Mouse (Mus musculus): ENCODE results near the gene Cdk15. TPM values are rescaled to one million over a fixed set of nuclear protein-coding genes. Genes with fewer than 3 reads are reported as not detected.

The Cdk15 gene
- polyA plus RNA-seq, 1 experiment from 2014 or later: 1.3 TPM

- no peak overlapping the region for H3K4me3 ChIP-seq
- H3K27me3 ChIP-seq (ENCODE audit: insufficient read depth, poor library complexity, severe bottlenecking): no peaks in the 10 kb centered on the region
- H3K9me3 ChIP-seq: no peaks in the 10 kb centered on the region
- H3K36me3 ChIP-seq: no peaks in the 10 kb centered on the region
- H3K4me1 ChIP-seq (replicated peaks): peaks cover 18% of the 10 kb centered on the region
- 46% methylated on average over 2 of the region's 2 CpGs for WGBS
- H3K27ac ChIP-seq: peak overlapping the region; percentile 12; the same call in 1 of the 2 replicates
- no peak for DNase-seq (ENCODE audit: low spot score)
Observed at GRCm38 (mm10) chr1:59291652-59292051, 34.9 kb downstream of the Cdk15 start.

GRCm38 (mm10) chr1:59295769-59296168 lies 39.1 kb downstream of the Cdk15 start:
- 67% methylated on average over 1 of the region's 1 CpGs for WGBS
- no peak for DNase-seq (ENCODE audit: low spot score)
- H3K27ac ChIP-seq: no peak overlapping the region
- H3K4me3 ChIP-seq: no peak overlapping the region
- no peaks in the 10 kb centered on the region for H3K36me3 ChIP-seq
- H3K4me1 ChIP-seq (replicated peaks): peaks cover 14% of the 10 kb centered on the region
- H3K27me3 ChIP-seq (ENCODE audit: insufficient read depth, poor library complexity, severe bottlenecking): no peaks in the 10 kb centered on the region
- no peaks in the 10 kb centered on the region for H3K9me3 ChIP-seq

GRCm38 (mm10) chr1:59297167-59297566 lies 40.5 kb downstream of the Cdk15 start:
- H3K27me3 ChIP-seq (ENCODE audit: insufficient read depth, poor library complexity, severe bottlenecking): no peaks in the 10 kb centered on the region
- H3K27ac ChIP-seq: no peak overlapping the region
- no peaks in the 10 kb centered on the region for H3K9me3 ChIP-seq
- H3K4me3 ChIP-seq: no peak overlapping the region
- WGBS: 79% methylated on average over 3 of the region's 3 CpGs
- peaks cover 3% of the 10 kb centered on the region for H3K4me1 ChIP-seq (replicated peaks)
- H3K36me3 ChIP-seq: no peaks in the 10 kb centered on the region
- DNase-seq (ENCODE audit: low spot score): no peak

GRCm38 (mm10) chr1:59298491-59299090 lies 41.9 kb downstream of the Cdk15 start:
- Histone ChIP-seq H3K27ac (no peak overlapping the region), H3K9me3 (no peaks in the 10 kb centered on the region), H3K27me3 (ENCODE audit: insufficient read depth, poor library complexity, severe bottlenecking) (no peaks in the 10 kb centered on the region), H3K36me3 (no peaks in the 10 kb centered on the region), H3K4me3 (no peak overlapping the region), H3K4me1 (replicated peaks) (peaks cover 3% of the 10 kb centered on the region)
- no peak for DNase-seq (ENCODE audit: low spot score)
- WGBS: 59% methylated on average over 9 of the region's 9 CpGs

- DNase-seq (ENCODE audit: low spot score): no peak
- Histone ChIP-seq H3K9me3 (no peaks in the 10 kb centered on the region), H3K27me3 (ENCODE audit: insufficient read depth, poor library complexity, severe bottlenecking) (0 out of 2 replicates have a peak, but pooled peaks cover 7% of the 10 kb centered on the region), H3K36me3 (no peaks in the 10 kb centered on the region), H3K4me1 (replicated peaks) (peaks cover 21% of the 10 kb centered on the region), H3K4me3 (no peak overlapping the region), H3K27ac (no peak overlapping the region)
- 84% methylated on average over 5 of the region's 5 CpGs for WGBS
Observed at GRCm38 (mm10) chr1:59307310-59307709, 50.6 kb downstream of the Cdk15 start.

GRCm38 (mm10) chr1:59311292-59311885 lies 54.7 kb downstream of the Cdk15 start:
- 60% methylated on average over 5 of the region's 5 CpGs for WGBS

GRCm38 (mm10) chr1:59312187-59313153 lies 55.8 kb downstream of the Cdk15 start:
- no peak for DNase-seq (ENCODE audit: low spot score)
- Histone ChIP-seq H3K27ac (0 out of 2 replicates have a peak overlapping the region, but pooled peaks have one; percentile 50), H3K4me3 (no peak overlapping the region), H3K4me1 (replicated peaks) (peaks cover 61% of the 10 kb centered on the region), H3K36me3 (no peaks in the 10 kb centered on the region), H3K9me3 (no peaks in the 10 kb centered on the region), H3K27me3 (ENCODE audit: insufficient read depth, poor library complexity, severe bottlenecking) (peaks cover 19% of the 10 kb centered on the region)
- WGBS: 77% methylated on average over 10 of the region's 10 CpGs

More at GRCm38 (mm10) chr1:59311292-59311885, 54.7 kb downstream of the Cdk15 start:
- H3K27me3 ChIP-seq (ENCODE audit: insufficient read depth, poor library complexity, severe bottlenecking): peaks cover 16% of the 10 kb centered on the region; the same call in 1 of the 2 replicates
- DNase-seq (ENCODE audit: low spot score): no peak
- peak overlapping the region; percentile 50; the same call in 1 of the 2 replicates for H3K27ac ChIP-seq
- H3K4me1 ChIP-seq (replicated peaks): peaks cover 57% of the 10 kb centered on the region
- no peaks in the 10 kb centered on the region for H3K36me3 ChIP-seq
- no peak overlapping the region for H3K4me3 ChIP-seq
- no peaks in the 10 kb centered on the region for H3K9me3 ChIP-seq

GRCm38 (mm10) chr1:59313154-59313940 lies 56.6 kb downstream of the Cdk15 start:
- H3K27me3 ChIP-seq (ENCODE audit: insufficient read depth, poor library complexity, severe bottlenecking): peaks cover 27% of the 10 kb centered on the region

GRCm38 (mm10) chr1:59315057-59315807 lies 58.5 kb downstream of the Cdk15 start:
- Histone ChIP-seq H3K36me3 (no peaks in the 10 kb centered on the region), H3K27me3 (ENCODE audit: insufficient read depth, poor library complexity, severe bottlenecking) (peaks cover 38% of the 10 kb centered on the region), H3K4me1 (replicated peaks) (peaks cover 66% of the 10 kb centered on the region), H3K4me3 (peak overlapping the region; percentile 6; the same call in 1 of the 2 replicates), H3K27ac (peak overlapping the region; percentile 78), H3K9me3 (no peaks in the 10 kb centered on the region)
- DNase-seq (ENCODE audit: low spot score): peak; percentile 68
- WGBS: 7% methylated on average over 5 of the region's 5 CpGs

More at GRCm38 (mm10) chr1:59313154-59313940, 56.6 kb downstream of the Cdk15 start:
- no peak for DNase-seq (ENCODE audit: low spot score)
- no peaks in the 10 kb centered on the region for H3K9me3 ChIP-seq
- WGBS: 85% methylated on average over 8 of the region's 8 CpGs
- peaks cover 61% of the 10 kb centered on the region for H3K4me1 ChIP-seq (replicated peaks)
- no peak overlapping the region for H3K4me3 ChIP-seq
- H3K36me3 ChIP-seq: no peaks in the 10 kb centered on the region
- H3K27ac ChIP-seq: no peak overlapping the region

- Histone ChIP-seq H3K36me3 (no peaks in the 10 kb centered on the region), H3K27ac (peak overlapping the region; percentile 80), H3K4me1 (replicated peaks) (peaks cover 71% of the 10 kb centered on the region), H3K27me3 (ENCODE audit: insufficient read depth, poor library complexity, severe bottlenecking) (peaks cover 44% of the 10 kb centered on the region), H3K4me3 (0 out of 2 replicates have a peak overlapping the region, but pooled peaks have one; percentile 18), H3K9me3 (no peaks in the 10 kb centered on the region)
- no peak for DNase-seq (ENCODE audit: low spot score)
- WGBS: 5% methylated on average over 9 of the region's 9 CpGs
Observed at GRCm38 (mm10) chr1:59316031-59316385, 59.3 kb downstream of the Cdk15 start.

GRCm38 (mm10) chr1:59316386-59317051 lies 59.8 kb downstream of the Cdk15 start:
- H3K27ac ChIP-seq: peak overlapping the region; percentile 80
- peaks cover 45% of the 10 kb centered on the region for H3K27me3 ChIP-seq (ENCODE audit: insufficient read depth, poor library complexity, severe bottlenecking)
- peaks cover 71% of the 10 kb centered on the region for H3K4me1 ChIP-seq (replicated peaks)
- 0 out of 2 replicates have a peak overlapping the region, but pooled peaks have one; percentile 18 for H3K4me3 ChIP-seq
- WGBS: 4% methylated on average over 6 of the region's 6 CpGs
- H3K36me3 ChIP-seq: no peaks in the 10 kb centered on the region
- H3K9me3 ChIP-seq: no peaks in the 10 kb centered on the region
- no peak for DNase-seq (ENCODE audit: low spot score)

Data from hindbrain, embryonic 10.5 days (tissue).